Mouse (Mus musculus): ENCODE measurements around the gene Cfap97d1.
A peak's percentile ranks its signal among the peaks of the same experiment; 100 is the strongest.
"Not testable (repeated sequence)": the region's sequence is repeated elsewhere in the genome, so short reads cannot be mapped to it uniquely, and the experiment has no call there.

Cfap97d1 gene

GRCm38 (mm10) chr11:101974923-101975322 lies 9.2 kb upstream of the Cfap97d1 start:
- no peak for DNase-seq

DNA sequence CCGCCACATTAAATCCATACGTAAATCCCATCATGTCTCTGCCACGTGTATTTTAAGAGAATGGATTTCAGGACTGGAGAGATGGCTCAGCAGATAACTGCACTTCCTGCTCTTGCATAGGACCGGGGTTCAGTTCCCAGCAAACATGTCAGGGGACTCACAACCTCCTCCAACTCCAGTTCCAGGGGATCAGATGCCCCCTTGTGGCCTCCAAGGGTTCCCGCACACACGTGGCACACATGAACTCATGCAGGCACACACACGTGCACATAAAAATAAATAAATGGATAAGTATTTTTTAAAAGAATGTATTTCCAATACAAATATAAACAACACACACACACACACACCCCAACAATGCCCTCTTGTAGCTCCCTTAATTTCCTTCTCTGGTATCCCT lies 7.1 kb upstream of the Cfap97d1 start:
- DNase-seq, result no peak

GRCm38 (mm10) chr11:101979140-101979539 lies 4.9 kb upstream of the Cfap97d1 start:
- no peak for DNase-seq

GRCm38 (mm10) chr11:101980603-101981157 lies 3.4 kb upstream of the Cfap97d1 start:
- no peak for DNase-seq

GRCm38 (mm10) chr11:101981850-101982249 lies 2.2 kb upstream of the Cfap97d1 start:
- no peak for DNase-seq

DNA sequence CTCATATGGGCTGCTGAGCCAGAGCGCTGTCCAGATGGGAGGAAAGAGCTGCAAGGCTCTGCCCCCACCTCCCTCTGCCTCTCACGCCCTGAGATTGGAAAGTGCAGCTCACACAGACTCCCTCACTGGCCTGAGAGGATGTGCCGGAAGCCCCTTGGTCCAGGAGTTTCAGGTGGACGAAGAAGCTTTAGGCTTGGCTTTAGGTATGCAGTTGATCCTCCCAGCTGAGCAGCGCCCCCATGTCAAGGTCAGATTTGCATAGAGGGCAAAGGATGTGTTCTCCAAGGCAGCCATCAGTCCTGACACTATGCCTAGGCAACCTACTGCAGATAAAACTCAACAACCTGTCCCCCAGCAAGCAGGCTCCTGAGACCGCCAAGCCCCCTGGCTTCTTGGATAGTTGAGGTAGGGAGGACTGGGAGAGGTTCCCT lies 1.1 kb upstream of the Cfap97d1 start:
- DNase-seq, result no peak

DNA sequence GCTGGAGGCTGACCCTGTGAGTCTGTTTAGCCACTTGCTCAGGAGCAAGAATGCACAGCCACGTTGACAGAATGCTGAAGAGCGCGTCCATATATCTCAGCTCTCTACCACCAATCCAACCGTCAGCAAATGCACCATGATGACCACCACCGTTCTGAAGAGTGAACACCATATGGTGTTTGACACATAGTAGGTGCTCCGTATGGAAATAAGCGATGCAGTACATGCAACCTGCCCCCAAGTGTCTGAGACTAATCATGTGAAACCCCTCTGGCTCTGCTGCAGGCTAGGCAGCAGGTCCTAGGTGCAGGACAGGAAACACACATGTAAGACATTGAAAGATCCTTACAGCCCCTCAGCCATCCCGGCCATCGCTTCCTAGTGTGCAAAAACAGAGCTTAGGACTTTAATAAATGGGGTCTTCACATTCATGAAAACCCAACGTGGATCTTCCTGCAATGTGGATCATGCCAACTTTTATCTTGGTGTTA lies 603 bp upstream of the Cfap97d1 start:
- no peak for DNase-seq

DNA sequence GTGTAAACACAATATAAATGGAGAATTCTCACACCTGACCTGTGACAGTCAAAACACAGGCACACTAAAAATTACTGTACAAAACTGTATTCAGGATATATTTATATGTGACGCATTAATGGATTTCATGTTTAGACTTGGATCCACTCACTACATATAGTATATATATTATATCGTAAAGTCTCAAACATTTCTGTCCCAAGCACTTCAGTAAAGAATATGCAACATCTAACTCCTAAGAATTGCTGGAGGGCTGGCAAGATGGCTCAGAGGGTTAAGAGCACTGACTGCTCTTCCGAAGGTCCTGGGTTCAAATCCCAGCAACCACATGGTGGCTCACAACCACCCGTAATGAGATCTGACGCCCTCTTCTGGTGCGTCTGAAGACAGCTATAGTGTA lies 1.4 kb downstream of the Cfap97d1 start:
- not testable (repeated sequence) for DNase-seq

DNA sequence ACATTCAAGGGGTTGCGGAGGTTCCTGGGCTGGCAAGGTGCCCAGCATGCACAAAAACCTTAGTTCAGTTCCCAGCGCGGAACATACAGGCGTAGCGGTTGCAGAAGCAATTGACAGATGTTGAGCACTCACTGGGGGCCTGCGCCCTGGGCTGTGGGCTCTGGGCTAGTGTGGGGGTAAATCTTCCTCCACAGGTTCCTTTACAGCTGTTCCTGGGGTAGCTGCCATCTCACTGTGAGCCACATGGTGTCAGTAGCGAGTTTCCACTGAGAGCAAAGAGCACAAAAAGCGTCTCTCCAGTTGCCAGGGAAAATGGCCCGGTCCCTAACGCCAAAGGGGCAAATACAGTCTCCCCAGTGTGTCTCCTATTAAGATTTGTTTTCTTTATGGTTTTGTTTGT lies 1.9 kb downstream of the Cfap97d1 start:
- DNase-seq, result peak; percentile 84

DNA sequence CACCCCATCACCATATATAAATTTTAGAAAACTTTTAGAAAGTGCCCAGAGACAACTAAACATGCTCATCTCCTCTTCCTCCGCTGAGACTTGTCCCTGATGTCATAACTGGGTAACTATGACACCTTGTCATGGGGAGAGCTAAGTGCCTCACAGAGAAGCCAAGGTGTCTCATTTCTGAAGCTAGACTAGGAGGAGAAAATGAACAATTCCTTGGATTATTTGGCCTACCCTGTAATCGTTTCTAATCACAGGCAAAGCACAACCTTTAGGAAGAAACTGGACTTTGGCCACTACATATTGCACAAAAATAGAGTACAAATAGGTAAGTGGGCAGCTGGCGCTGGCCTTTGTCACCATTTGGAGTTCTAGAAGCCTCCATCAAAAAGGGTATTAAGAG lies 2.8 kb downstream of the Cfap97d1 start, which contains the start of gene Dusp3:
Gene Dusp3 (minus strand): TSS at position 101 of the 400 bp plus-strand sequence.
- no peak for DNase-seq

DNA sequence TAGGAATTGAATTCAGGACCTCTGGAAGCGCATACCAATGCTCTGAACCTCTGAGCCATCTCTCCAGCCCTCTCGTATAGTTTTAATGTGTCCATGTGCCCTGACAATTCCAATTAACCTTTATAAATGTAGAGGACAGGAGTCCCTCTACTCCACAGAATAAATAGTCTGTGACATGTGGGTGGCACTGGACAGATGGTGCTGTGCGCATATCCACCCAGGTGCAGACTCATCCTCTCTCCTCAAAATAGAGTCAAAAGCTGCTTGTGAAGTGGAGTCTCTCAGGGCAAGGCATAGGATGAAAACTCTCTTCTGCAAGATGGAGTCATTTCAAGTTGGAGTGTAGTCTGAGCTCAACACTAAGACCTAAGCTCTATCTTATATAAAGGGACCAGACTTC lies 6.2 kb downstream of the Cfap97d1 start:
- DNase-seq, result no peak

DNA sequence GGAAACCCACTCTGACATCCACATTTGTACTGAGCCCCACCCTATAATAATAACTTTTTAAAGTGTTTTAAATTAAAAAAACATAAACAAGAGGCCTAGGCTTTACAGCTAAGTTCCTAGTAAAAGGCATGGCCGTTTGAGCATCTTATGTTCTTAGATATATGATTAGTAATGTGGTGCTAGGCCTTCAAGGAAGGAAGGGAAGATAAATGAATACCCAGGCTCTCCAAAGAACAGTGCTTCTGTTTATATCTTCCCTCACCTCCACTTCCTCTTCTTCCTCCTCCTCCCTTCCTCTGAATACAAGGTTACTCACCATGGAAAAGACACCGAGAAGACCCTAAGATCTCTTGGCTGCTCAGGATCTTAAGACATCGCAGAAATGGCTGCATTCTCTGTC lies 7.7 kb downstream of the Cfap97d1 start:
- DNase-seq, result no peak

GRCm38 (mm10) chr11:101992411-101992810 lies 8.3 kb downstream of the Cfap97d1 start:
- no peak for DNase-seq

DNA sequence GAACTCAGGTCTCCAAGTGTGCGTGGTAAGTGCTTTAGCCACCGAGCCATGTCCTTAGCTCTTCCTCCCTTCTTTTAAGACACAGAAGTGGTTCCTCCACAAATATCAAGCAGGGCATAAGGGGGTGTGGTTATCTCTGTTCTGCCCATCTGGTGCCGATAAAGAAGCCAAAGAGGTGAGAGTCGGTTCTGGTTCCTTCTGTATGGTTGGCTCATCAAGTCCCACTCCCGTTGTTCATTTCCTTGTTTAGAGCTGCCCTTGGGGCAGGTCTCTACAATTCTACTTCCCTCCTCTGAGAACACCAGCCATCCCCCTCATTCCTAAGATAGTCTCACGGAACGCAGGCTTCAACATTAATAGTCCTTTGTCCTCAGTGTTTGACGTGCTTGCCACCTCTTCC lies 10.0 kb downstream of the Cfap97d1 start:
- DNase-seq, result no peak

- no peak for DNase-seq
Observed at GRCm38 (mm10) chr11:101995938-101996337, 11.9 kb downstream of the Cfap97d1 start.

DNA sequence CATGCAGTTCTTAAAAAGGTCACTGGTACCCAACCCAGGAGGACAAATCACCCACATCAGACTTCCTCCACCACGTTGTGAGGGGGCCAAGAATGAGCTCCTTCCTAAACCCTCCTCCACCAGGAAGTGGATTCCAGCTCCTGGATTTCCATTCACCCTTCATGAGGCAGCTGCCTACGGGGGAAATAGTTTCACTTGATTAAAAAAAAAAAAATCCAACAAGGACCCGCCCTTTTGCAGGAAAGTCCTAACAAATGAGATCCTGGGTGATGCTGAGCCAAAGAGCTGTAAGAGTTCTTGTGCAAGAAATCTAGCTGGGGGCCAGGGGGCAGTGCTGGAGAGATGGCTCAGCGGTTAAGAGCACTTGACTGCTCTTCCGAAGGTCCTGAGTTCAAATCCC lies 14.2 kb downstream of the Cfap97d1 start:
- no peak for DNase-seq

DNA sequence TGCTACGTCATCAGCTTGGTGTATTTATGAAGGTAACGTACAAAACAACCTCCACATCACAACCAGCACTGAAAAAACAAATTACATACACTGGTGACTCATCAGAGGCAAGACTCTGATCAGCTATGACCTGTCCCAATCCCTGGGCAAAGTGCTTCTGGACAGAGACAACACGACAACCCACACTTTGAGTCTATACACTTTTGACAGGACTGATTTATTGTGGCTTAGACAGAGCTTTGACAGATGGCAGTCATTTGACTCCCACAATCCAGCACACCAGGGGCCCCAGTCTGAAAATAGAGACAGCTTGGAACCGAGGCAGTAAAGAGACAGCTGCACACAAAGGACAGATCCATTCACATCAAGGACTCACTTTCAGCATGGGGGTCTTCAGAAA lies 15.4 kb downstream of the Cfap97d1 start:
- DNase-seq, result no peak

DNA sequence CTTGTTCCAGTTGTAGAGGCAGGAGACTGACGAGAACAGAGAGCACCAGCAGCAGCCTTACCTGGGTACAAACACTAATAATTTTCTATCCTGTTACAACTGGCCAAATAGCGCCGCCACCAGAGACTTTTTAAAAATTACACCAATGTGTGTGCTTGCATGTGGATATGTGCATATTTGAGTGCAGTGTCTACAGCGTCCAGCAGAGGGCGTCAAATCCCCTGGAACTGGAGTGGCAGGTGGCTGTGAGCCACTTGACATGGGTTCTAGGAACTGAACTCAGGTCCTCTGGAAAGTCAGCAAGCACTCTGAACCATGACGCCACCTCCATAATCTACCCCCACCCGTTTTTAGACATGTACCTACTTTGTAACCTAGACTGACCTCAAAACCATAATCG lies 20.2 kb downstream of the Cfap97d1 start:
- DNase-seq, result no peak

DNA sequence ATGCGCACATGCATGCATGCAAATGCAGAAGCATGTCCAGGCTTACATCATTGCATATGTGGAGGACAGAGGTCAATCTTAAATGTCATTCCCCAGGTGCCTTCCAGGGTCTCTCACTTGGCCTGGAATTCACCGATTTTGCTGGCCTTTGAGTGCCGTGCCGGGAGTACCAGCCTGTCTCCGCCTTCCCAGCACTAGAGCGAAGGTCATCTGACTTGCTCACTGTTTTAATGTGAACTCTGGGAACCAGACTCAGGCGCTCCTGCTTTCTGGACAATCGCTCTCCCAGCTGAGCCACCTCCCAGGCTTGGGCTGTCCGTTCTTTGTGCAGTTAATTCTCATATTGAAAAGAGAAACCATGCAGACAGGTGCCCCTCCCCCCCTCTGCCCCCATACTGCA lies 22.2 kb downstream of the Cfap97d1 start:
- DNase-seq, result no peak

DNA sequence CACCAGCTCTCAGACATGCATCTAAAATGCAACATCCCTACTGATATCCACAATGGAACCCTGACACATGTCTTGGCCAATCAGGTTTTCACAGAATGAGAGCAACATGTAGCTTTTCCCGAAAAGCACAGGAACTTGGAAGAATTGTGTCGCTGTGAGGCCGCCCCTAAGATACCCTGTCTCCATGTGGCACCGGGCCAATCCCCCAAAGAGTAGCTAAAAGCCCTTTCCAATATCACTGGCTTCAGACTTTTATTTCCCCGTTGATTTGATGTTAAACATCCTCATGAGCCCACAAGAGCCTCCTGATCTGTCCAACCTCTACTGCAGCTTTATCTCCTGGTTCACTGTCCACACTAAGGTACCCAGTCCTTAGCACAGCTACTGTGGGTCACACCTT lies 22.6 kb downstream of the Cfap97d1 start:
- DNase-seq, result no peak

GRCm38 (mm10) chr11:102008372-102008771 lies 24.3 kb downstream of the Cfap97d1 start:
- no peak for DNase-seq

DNA sequence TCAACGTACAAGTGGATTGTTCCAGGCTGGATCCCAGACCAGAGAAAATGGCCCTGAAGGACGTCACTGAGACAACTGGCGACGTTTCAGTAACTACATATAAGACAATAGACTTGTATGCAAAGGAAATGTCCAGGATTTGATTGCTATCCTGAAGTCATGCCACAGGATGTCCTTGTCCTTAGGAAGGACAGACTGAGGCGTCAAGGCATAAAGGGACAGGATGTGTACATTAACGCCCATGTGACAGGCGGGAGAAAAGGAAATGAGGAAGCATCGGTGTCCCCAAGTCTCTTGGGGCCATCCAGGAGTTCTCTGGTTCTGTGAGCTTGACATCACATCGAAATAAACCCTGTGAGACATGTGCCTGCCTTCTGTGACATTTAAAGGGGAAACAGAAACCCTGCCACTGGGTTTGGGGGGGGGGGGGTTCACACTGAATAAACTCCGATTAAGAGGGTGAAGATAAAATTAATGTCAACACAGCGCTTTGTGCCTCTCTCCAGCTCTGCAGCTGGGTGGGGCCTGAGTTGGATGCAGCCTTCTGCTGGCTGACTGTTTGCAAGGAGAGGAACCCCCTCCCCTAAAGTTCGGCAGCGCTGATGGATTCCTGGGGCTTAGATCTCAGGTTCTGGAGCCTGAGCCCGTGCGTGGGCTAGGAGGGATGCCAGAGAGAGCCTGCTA lies 25.0 kb downstream of the Cfap97d1 start:
- DNase-seq, result no peak

- peak; percentile 76 for DNase-seq
Observed at GRCm38 (mm10) chr11:102010140-102010539, 26.1 kb downstream of the Cfap97d1 start.

DNA sequence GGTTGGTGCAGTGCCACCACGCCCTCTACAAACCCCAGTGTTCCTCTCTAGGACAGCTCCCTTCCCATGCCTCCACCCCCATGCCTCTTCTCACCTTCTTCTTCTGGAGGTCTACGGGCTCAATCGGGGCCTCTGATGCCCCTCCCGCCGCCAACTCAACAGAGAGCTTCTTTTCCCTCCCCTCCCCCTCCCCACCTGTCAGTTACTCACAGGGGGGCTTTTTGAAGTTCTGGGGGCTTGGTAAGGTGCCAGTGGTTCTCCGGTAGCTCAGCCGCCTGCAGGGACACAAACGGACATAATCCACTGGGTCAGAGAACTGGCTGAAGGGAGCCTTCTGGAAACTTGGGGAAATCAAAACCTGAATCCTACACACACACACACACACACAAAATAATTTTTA lies 27.4 kb downstream of the Cfap97d1 start:
- DNase-seq, result no peak

DNA sequence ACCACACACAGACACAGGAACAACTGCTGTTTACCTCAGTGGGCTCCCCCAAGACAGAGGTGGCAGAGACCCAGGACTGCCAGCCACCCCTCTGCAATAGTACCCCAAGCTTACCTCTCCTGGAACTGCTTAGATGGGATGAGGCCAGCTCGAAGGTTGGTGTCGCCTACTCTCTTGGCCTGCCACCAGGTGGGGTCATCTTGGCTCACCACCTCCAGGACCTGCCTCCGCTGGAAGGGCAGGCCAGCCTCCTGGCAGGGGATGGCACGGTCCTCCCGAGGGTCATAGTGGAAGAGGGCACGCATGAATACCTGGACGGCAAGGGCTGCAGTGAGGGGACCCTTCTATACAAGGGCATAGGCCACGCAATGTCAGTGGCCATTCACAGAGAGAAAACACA lies 29.1 kb downstream of the Cfap97d1 start:
- DNase-seq, result no peak
